Mouse (Mus musculus): ENCODE results near the gene Mypn.

DNA sequence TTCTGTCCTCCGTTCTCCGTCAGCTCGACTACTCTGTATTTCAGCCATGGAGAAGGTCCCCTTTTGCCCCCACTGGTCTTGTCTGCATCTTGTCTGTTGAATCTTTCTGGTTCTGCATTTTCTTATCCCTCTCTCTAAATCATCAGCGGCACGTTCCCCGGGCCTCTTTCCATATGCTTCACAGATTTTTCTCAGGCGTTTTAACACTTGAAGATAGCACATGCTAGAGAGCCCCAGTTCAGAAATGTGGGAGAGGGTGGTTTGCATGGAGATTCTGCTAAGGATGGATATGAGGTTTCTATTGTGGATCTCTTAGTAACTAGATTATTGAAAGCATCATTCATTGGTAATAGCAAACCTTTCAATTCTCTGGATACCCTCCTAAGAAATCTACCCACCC is 26.5 kb upstream of the Mypn start:
- TF ChIP-seq POLR2A (IDR thresholded peaks at IDR 0.05; ENCODE audit: low read depth, low read length), result no peak
- TF ChIP-seq CTCF (IDR thresholded peaks at IDR 0.05; ENCODE audit: borderline replicate concordance, insufficient read depth, low read length), result no peak
